ENCODE assay signal across 26 mouse cellular contexts in genomic region chr10:13212326-13212725, GRCm38 (mm10). TPM values are rescaled to one million over a fixed set of nuclear protein-coding genes. Genes with fewer than 3 reads are reported as not detected.
DNase-seq lines count a peak whose midpoint lies in the region; ATAC-seq and TF ChIP-seq lines count a peak whose summit lies in the region.
"Had no signal": no experiment of that assay in that cellular context is flagged by ENCODE, and none has a peak within 500 bp of the region (broad histone marks: within the 10 kb centered on the region; RNA-seq: fewer than 3 reads in every experiment).

No protein-coding gene starts in this region.

- H3K27me3 ChIP-seq in forebrain, embryonic 10.5 days (ENCODE audit: poor library complexity, severe bottlenecking), result no peaks in the 10 kb centered on the region
- H3K27me3 ChIP-seq in forebrain, embryonic 12.5 days, result no peaks in the 10 kb centered on the region
- H3K27me3 ChIP-seq in intestine, embryonic 14.5 days (replicated peaks; ENCODE audit: control insufficient read depth, insufficient read depth, low read length), result no peaks in the 10 kb centered on the region
- H3K27me3 ChIP-seq in intestine, postnatal 0 days (replicated peaks; ENCODE audit: control insufficient read depth, insufficient read depth, low read length), result no peaks in the 10 kb centered on the region
- no peaks in the 10 kb centered on the region for H3K27me3 ChIP-seq in stomach, embryonic 14.5 days (ENCODE audit: control insufficient read depth, insufficient read depth, low read length)
- no peaks in the 10 kb centered on the region for H3K27me3 ChIP-seq in stomach, postnatal 0 days (ENCODE audit: control insufficient read depth, insufficient read depth, low read length)
- H3K27me3 ChIP-seq: Patski had no signal

- no peak for TF ChIP-seq CTCF in intestine, postnatal 0 days (IDR thresholded peaks at IDR 0.05; ENCODE audit: low read depth)
- no peak for TF ChIP-seq CTCF in stomach, postnatal 0 days (IDR thresholded peaks at IDR 0.05; ENCODE audit: low read depth)

- ATAC-seq in forebrain, embryonic 12.5 days (ENCODE audit: low FRiP score), result no peak
- no peak for ATAC-seq in intestine, embryonic 14.5 days (replicated peaks; ENCODE audit: low FRiP score, low TSS enrichment, low read depth)
- ATAC-seq in intestine, postnatal 0 days, result no peak
- ATAC-seq in stomach, embryonic 14.5 days (ENCODE audit: insufficient number of reproducible peaks, insufficient read depth, low FRiP score, low read depth), result no peak
- no peak for ATAC-seq in stomach, postnatal 0 days (ENCODE audit: low FRiP score, low TSS enrichment)
- ATAC-seq: CD4-positive, CD25-positive, alpha-beta regulatory T cell, adult 4 months; forebrain, embryonic 16.5 days; Patski had no signal

- H3K9ac ChIP-seq in forebrain, embryonic 12.5 days, result no peak overlapping the region
- H3K9ac ChIP-seq in intestine, embryonic 14.5 days (ENCODE audit: low read length), result no peak overlapping the region
- H3K9ac ChIP-seq in intestine, postnatal 0 days (ENCODE audit: low read depth, low read length), result no peak overlapping the region
- H3K9ac ChIP-seq in stomach, embryonic 14.5 days (replicated peaks; ENCODE audit: low read depth, low read length), result no peak overlapping the region
- H3K9ac ChIP-seq in stomach, postnatal 0 days (ENCODE audit: low read length), result no peak overlapping the region

- WGBS in forebrain, embryonic 10.5 days, result 85% methylated on average over 9 of the region's 9 CpGs
- WGBS in forebrain, embryonic 12.5 days, result 60% methylated on average over 9 of the region's 9 CpGs
- WGBS in intestine, embryonic 14.5 days, result 65% methylated on average over 9 of the region's 9 CpGs
- 83% methylated on average over 9 of the region's 9 CpGs for WGBS in intestine, postnatal 0 days
- 62% methylated on average over 9 of the region's 9 CpGs for WGBS in stomach, embryonic 14.5 days
- 67% methylated on average over 9 of the region's 9 CpGs for WGBS in stomach, postnatal 0 days

- 0 out of 2 replicates have a peak overlapping the region, but pooled peaks have one; percentile 8 for H3K27ac ChIP-seq in forebrain, embryonic 10.5 days
- H3K27ac ChIP-seq in forebrain, embryonic 12.5 days, result no peak overlapping the region
- 0 out of 2 replicates have a peak overlapping the region, but pooled peaks have one; percentile 64 for H3K27ac ChIP-seq in intestine, embryonic 14.5 days (ENCODE audit: low read depth)
- no peak overlapping the region for H3K27ac ChIP-seq in intestine, postnatal 0 days (ENCODE audit: low read depth, low read length)
- H3K27ac ChIP-seq in stomach, embryonic 14.5 days (ENCODE audit: low read length), result peak overlapping the region; percentile 85
- H3K27ac ChIP-seq in stomach, postnatal 0 days (replicated peaks), result no peak overlapping the region
- H3K27ac ChIP-seq: hindbrain, embryonic 10.5 days; layer of hippocampus, adult 2 months had no signal

- no peak for TF ChIP-seq EP300 in stomach, postnatal 0 days (optimal IDR thresholded peaks at IDR 0.05)

- no peak overlapping the region for H3K4me2 ChIP-seq in forebrain, embryonic 12.5 days
- no peak overlapping the region for H3K4me2 ChIP-seq in intestine, embryonic 14.5 days (ENCODE audit: low read length)
- H3K4me2 ChIP-seq in intestine, postnatal 0 days (replicated peaks; ENCODE audit: low read depth), result no peak overlapping the region
- H3K4me2 ChIP-seq in stomach, embryonic 14.5 days (replicated peaks; ENCODE audit: low read depth, low read length), result no peak overlapping the region
- H3K4me2 ChIP-seq in stomach, postnatal 0 days (replicated peaks; ENCODE audit: low read depth), result no peak overlapping the region

- H3K4me3 ChIP-seq in forebrain, embryonic 10.5 days, result no peak overlapping the region
- H3K4me3 ChIP-seq in forebrain, embryonic 12.5 days (replicated peaks), result no peak overlapping the region
- no peak overlapping the region for H3K4me3 ChIP-seq in intestine, embryonic 14.5 days (ENCODE audit: low read depth, low read length)
- H3K4me3 ChIP-seq in intestine, postnatal 0 days (ENCODE audit: low read depth, low read length), result no peak overlapping the region
- no peak overlapping the region for H3K4me3 ChIP-seq in stomach, embryonic 14.5 days (ENCODE audit: low read depth, low read length)
- no peak overlapping the region for H3K4me3 ChIP-seq in stomach, postnatal 0 days (ENCODE audit: low read depth, low read length)
- H3K4me3 ChIP-seq: hindbrain, embryonic 10.5 days; layer of hippocampus, adult 2 months had no signal

- H3K36me3 ChIP-seq in forebrain, embryonic 10.5 days (replicated peaks), result peaks cover 6% of the 10 kb centered on the region
- no peaks in the 10 kb centered on the region for H3K36me3 ChIP-seq in forebrain, embryonic 12.5 days (replicated peaks)
- no peaks in the 10 kb centered on the region for H3K36me3 ChIP-seq in intestine, embryonic 14.5 days (ENCODE audit: control insufficient read depth, insufficient read depth, low read length)
- no peaks in the 10 kb centered on the region; the same call in 1 of the 2 replicates for H3K36me3 ChIP-seq in intestine, postnatal 0 days (ENCODE audit: control insufficient read depth, insufficient read depth)
- H3K36me3 ChIP-seq in stomach, embryonic 14.5 days (ENCODE audit: control insufficient read depth, insufficient read depth, low read length), result no peaks in the 10 kb centered on the region
- no peaks in the 10 kb centered on the region for H3K36me3 ChIP-seq in stomach, postnatal 0 days (ENCODE audit: control insufficient read depth, insufficient read depth, low read length)

- no peaks in the 10 kb centered on the region for H3K9me3 ChIP-seq in forebrain, embryonic 10.5 days
- H3K9me3 ChIP-seq in forebrain, embryonic 12.5 days, result no peaks in the 10 kb centered on the region
- no peaks in the 10 kb centered on the region for H3K9me3 ChIP-seq in intestine, embryonic 14.5 days (ENCODE audit: control insufficient read depth, low read length)
- H3K9me3 ChIP-seq in intestine, postnatal 0 days (ENCODE audit: control insufficient read depth), result no peaks in the 10 kb centered on the region
- no peaks in the 10 kb centered on the region for H3K9me3 ChIP-seq in stomach, embryonic 14.5 days (ENCODE audit: control insufficient read depth, low read depth, low read length)
- no peaks in the 10 kb centered on the region for H3K9me3 ChIP-seq in stomach, postnatal 0 days (ENCODE audit: control insufficient read depth, low read length)
- H3K9me3 ChIP-seq: hindbrain, embryonic 10.5 days had no signal

- peaks cover 20% of the 10 kb centered on the region for H3K4me1 ChIP-seq in forebrain, embryonic 10.5 days
- peaks cover 6% of the 10 kb centered on the region for H3K4me1 ChIP-seq in forebrain, embryonic 12.5 days
- H3K4me1 ChIP-seq in intestine, embryonic 14.5 days (replicated peaks; ENCODE audit: control insufficient read depth, insufficient read depth, low read length), result peaks cover 28% of the 10 kb centered on the region
- no peaks in the 10 kb centered on the region; the same call in 1 of the 2 replicates for H3K4me1 ChIP-seq in intestine, postnatal 0 days (replicated peaks; ENCODE audit: control insufficient read depth, insufficient read depth, low read length)
- H3K4me1 ChIP-seq in stomach, embryonic 14.5 days (ENCODE audit: control insufficient read depth, insufficient read depth, low read length), result peaks cover 35% of the 10 kb centered on the region
- H3K4me1 ChIP-seq in stomach, postnatal 0 days (replicated peaks; ENCODE audit: control insufficient read depth, insufficient read depth), result no peaks in the 10 kb centered on the region

- DNase-seq in forebrain, embryonic 10.5 days (ENCODE audit: extremely low spot score, low spot score), result no peak
- no peak for DNase-seq in intestine, embryonic 14.5 days (ENCODE audit: low spot score)
- DNase-seq in stomach, postnatal 0 days (ENCODE audit: low spot score), result no peak
- DNase-seq in adrenal gland, postnatal 4 days (ENCODE audit: low spot score in 2 of 2), result no peak
- DNase-seq: adrenal gland, postnatal 10 days; cerebellum, adult 11 months; cerebellum, postnatal 14 days; gastrocnemius, postnatal 25 days; kidney, adult 2 months; kidney, postnatal 10 days; retina, postnatal 1 day; right cerebral cortex, postnatal 4 days; thymus, postnatal 25 days had no signal

RNA-seq across cellular contexts. Expression of gene Ltv1, which starts 19.4 kb away (rescaled TPM):
- polyA plus RNA-seq in forebrain, embryonic 10.5 days (2016; fragmentation: Nextera tagmentation; extraction: Ambion mirVana), result 75.5 and 82.0 TPM in 2 replicates
- polyA plus RNA-seq in forebrain, embryonic 12.5 days (2016; fragmentation: Nextera tagmentation; extraction: Ambion mirVana), result 59.7 and 60.6 TPM in 2 replicates
- 80.1 and 87.2 TPM in 2 replicates for polyA plus RNA-seq in intestine, embryonic 14.5 days (2014; fragmentation: Nextera tagmentation; extraction: Ambion mirVana)
- 44.1 and 45.5 TPM in 2 replicates for polyA plus RNA-seq in intestine, postnatal 0 days (2015; fragmentation: Nextera tagmentation; extraction: Ambion mirVana)
- 75.6 and 80.2 TPM in 2 replicates for polyA plus RNA-seq in stomach, embryonic 14.5 days (2014; fragmentation: Nextera tagmentation; extraction: Ambion mirVana)
- 58.2 and 63.1 TPM in 2 replicates for polyA plus RNA-seq in stomach, postnatal 0 days (2015; fragmentation: Nextera tagmentation; extraction: Ambion mirVana)
- 10 to 100 TPM; 37.1 to 38.6 TPM for total RNA-seq in adrenal gland, postnatal 4 days (2021)

RNA-seq across cellular contexts. Expression of gene Zc2hc1b, which starts 34.5 kb away (rescaled TPM):
- not detected in 2 replicates for polyA plus RNA-seq in forebrain, embryonic 10.5 days (2016; fragmentation: Nextera tagmentation; extraction: Ambion mirVana)
- not detected in 2 replicates for polyA plus RNA-seq in forebrain, embryonic 12.5 days (2016; fragmentation: Nextera tagmentation; extraction: Ambion mirVana)
- polyA plus RNA-seq in intestine, embryonic 14.5 days (2014; fragmentation: Nextera tagmentation; extraction: Ambion mirVana), result not detected in 2 replicates
- polyA plus RNA-seq in intestine, postnatal 0 days (2015; fragmentation: Nextera tagmentation; extraction: Ambion mirVana), result not detected in 2 replicates
- not detected in 2 replicates for polyA plus RNA-seq in stomach, embryonic 14.5 days (2014; fragmentation: Nextera tagmentation; extraction: Ambion mirVana)
- not detected in 2 replicates for polyA plus RNA-seq in stomach, postnatal 0 days (2015; fragmentation: Nextera tagmentation; extraction: Ambion mirVana)
- not detected for total RNA-seq in adrenal gland, postnatal 4 days (2021)
- total RNA-seq: adrenal gland, postnatal 10 days; ES-E14; gastrocnemius, postnatal 25 days; layer of hippocampus, adult 2 months; left cerebral cortex, postnatal 25 days; liver, adult 2 months had no signal
- polyA plus RNA-seq: CD4-positive, CD25-positive, alpha-beta regulatory T cell, adult 4 months; forebrain, embryonic 16.5 days; heart, embryonic 14.5 days; hindbrain, embryonic 10.5 days; kidney, adult 2 months; liver, adult 2 months; lung, embryonic 16.5 days; Patski had no signal

Comparison
In these comparisons a context has a peak if more than half of its experiments do, and no peak if none do; other contexts are left out.
1. H3K27ac ChIP-seq: peak in forebrain, embryonic 10.5 days (single experiment), intestine, embryonic 14.5 days (single experiment) and stomach, embryonic 14.5 days (single experiment); none in forebrain, embryonic 12.5 days (single experiment), intestine, postnatal 0 days (single experiment) and stomach, postnatal 0 days (single experiment).